Mouse (Mus musculus): ENCODE measurements around the gene Xab2. TPM values are rescaled to one million over a fixed set of nuclear protein-coding genes. Genes with fewer than 3 reads are reported as not detected.

Xab2 gene
- polyA plus RNA-seq, 1 experiment from 2014 or later: 15.9 TPM

- no peak for DNase-seq
- WGBS (ENCODE audit: insufficient replicate concordance): 66% methylated on average over 15 of the region's 15 CpGs
- Histone ChIP-seq H3K4me1 (ENCODE audit: insufficient read depth) (no peaks in the 10 kb centered on the region), H3K9ac (replicated peaks) (no peak overlapping the region), H3K27me3 (ENCODE audit: insufficient read depth, low read length) (no peaks in the 10 kb centered on the region), H3K27ac (ENCODE audit: low read depth) (no peak overlapping the region), H3K36me3 (replicated peaks; ENCODE audit: insufficient read depth, low read length) (no peaks in the 10 kb centered on the region), H3K4me3 (ENCODE audit: low read depth, low read length) (no peak overlapping the region), H3K4me2 (ENCODE audit: low read depth, low read length) (no peak overlapping the region), H3K9me3 (ENCODE audit: low read length) (no peaks in the 10 kb centered on the region)
- TF ChIP-seq CTCF (IDR thresholded peaks at IDR 0.05; ENCODE audit: low read depth) (no peak), EP300 (IDR thresholded peaks at IDR 0.05; ENCODE audit: low read depth) (no peak)
- no peak for ATAC-seq
Observed at GRCm38 (mm10) chr8:3576211-3576960, 44.7 kb downstream of the Xab2 start.

- ATAC-seq (no peak), DNase-seq (no peak)
- TF ChIP-seq EP300 (IDR thresholded peaks at IDR 0.05; ENCODE audit: low read depth) (no peak), CTCF (IDR thresholded peaks at IDR 0.05; ENCODE audit: low read depth) (no peak)
- WGBS (ENCODE audit: insufficient replicate concordance): 84% methylated on average over 3 of the region's 3 CpGs
- no peak overlapping the region for H3K4me2 ChIP-seq (ENCODE audit: low read depth, low read length)
- no peak overlapping the region for H3K27ac ChIP-seq (ENCODE audit: low read depth)
- no peak overlapping the region for H3K9ac ChIP-seq (replicated peaks)
- no peaks in the 10 kb centered on the region for H3K27me3 ChIP-seq (ENCODE audit: insufficient read depth, low read length)
- H3K36me3 ChIP-seq (replicated peaks; ENCODE audit: insufficient read depth, low read length): no peaks in the 10 kb centered on the region
- H3K9me3 ChIP-seq (ENCODE audit: low read length): no peaks in the 10 kb centered on the region
- H3K4me3 ChIP-seq (ENCODE audit: low read depth, low read length): no peak overlapping the region
- no peaks in the 10 kb centered on the region for H3K4me1 ChIP-seq (ENCODE audit: insufficient read depth)
Observed at GRCm38 (mm10) chr8:3574546-3574945, 46.6 kb downstream of the Xab2 start.

DNA sequence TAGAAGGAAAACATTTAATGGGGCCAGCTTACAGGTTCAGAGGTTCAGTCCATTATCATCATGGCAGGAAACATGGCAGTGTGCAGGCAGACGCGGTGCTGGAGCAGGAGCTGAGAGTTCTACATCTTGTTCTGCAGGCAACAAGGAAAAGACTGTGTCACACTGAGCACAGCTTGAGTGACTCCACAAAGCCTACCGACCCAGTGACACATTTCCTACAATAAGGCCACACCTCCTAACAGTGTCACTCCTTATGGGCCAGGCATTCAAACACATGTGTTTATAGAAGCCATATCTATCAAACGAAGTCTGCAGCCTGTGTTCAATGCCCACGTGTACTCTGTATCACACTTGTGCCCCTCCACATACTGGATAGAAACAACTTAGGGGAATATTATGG, 51.3 kb downstream of the Xab2 start:
- TF ChIP-seq CTCF (IDR thresholded peaks at IDR 0.05; ENCODE audit: low read depth) (no peak), EP300 (IDR thresholded peaks at IDR 0.05; ENCODE audit: low read depth) (no peak)
- DNase-seq: no peak
- no peak overlapping the region for H3K27ac ChIP-seq (ENCODE audit: low read depth)
- H3K36me3 ChIP-seq (replicated peaks; ENCODE audit: insufficient read depth, low read length): no peaks in the 10 kb centered on the region
- no peak overlapping the region for H3K4me3 ChIP-seq (ENCODE audit: low read depth, low read length)
- H3K4me2 ChIP-seq (ENCODE audit: low read depth, low read length): no peak overlapping the region
- 78% methylated on average over 5 of the region's 5 CpGs for WGBS (ENCODE audit: insufficient replicate concordance)
- H3K27me3 ChIP-seq (ENCODE audit: insufficient read depth, low read length): no peaks in the 10 kb centered on the region
- ATAC-seq: no peak
- no peak overlapping the region for H3K9ac ChIP-seq (replicated peaks)
- no peaks in the 10 kb centered on the region for H3K9me3 ChIP-seq (ENCODE audit: low read length)
- H3K4me1 ChIP-seq (ENCODE audit: insufficient read depth): no peaks in the 10 kb centered on the region

GRCm38 (mm10) chr8:3568378-3568777, 52.7 kb downstream of the Xab2 start:
- Histone ChIP-seq H3K36me3 (replicated peaks; ENCODE audit: insufficient read depth, low read length) (no peaks in the 10 kb centered on the region), H3K27ac (ENCODE audit: low read depth) (peak overlapping the region; percentile 55), H3K9ac (replicated peaks) (peak overlapping the region; percentile 30; the same call in 1 of the 2 replicates), H3K4me3 (ENCODE audit: low read depth, low read length) (peak overlapping the region; percentile 29), H3K9me3 (ENCODE audit: low read length) (no peaks in the 10 kb centered on the region), H3K27me3 (ENCODE audit: insufficient read depth, low read length) (no peaks in the 10 kb centered on the region), H3K4me1 (ENCODE audit: insufficient read depth) (no peaks in the 10 kb centered on the region), H3K4me2 (ENCODE audit: low read depth, low read length) (peak overlapping the region; percentile 47)
- DNase-seq: no peak
- 12% methylated on average over 7 of the region's 7 CpGs for WGBS (ENCODE audit: insufficient replicate concordance)
- ATAC-seq: no peak; the same call in 1 of the 2 replicates
- TF ChIP-seq EP300 (IDR thresholded peaks at IDR 0.05; ENCODE audit: low read depth) (no peak), CTCF (IDR thresholded peaks at IDR 0.05; ENCODE audit: low read depth) (no peak)

GRCm38 (mm10) chr8:3567641-3568371, 53.3 kb downstream of the Xab2 start, which contains the start of gene C330021F23Rik:
Gene C330021F23Rik, plus strand, starts transcription at chr8:3567990.
- peak; percentile 20 for DNase-seq
- no peaks in the 10 kb centered on the region for H3K27me3 ChIP-seq (ENCODE audit: insufficient read depth, low read length)
- TF ChIP-seq EP300 (IDR thresholded peaks at IDR 0.05; ENCODE audit: low read depth): no peak
- no peak for TF ChIP-seq CTCF (IDR thresholded peaks at IDR 0.05; ENCODE audit: low read depth)
- H3K4me2 ChIP-seq (ENCODE audit: low read depth, low read length): peak within 1 kb of the TSS; percentile 47
- no peaks in the 10 kb centered on the region for H3K4me1 ChIP-seq (ENCODE audit: insufficient read depth)
- no peaks in the 10 kb centered on the region for H3K36me3 ChIP-seq (replicated peaks; ENCODE audit: insufficient read depth, low read length)
- H3K27ac ChIP-seq (ENCODE audit: low read depth): peak within 1 kb of the TSS; percentile 55
- no peaks in the 10 kb centered on the region for H3K9me3 ChIP-seq (ENCODE audit: low read length)
- WGBS (ENCODE audit: insufficient replicate concordance): 16% methylated on average over 12 of the region's 12 CpGs
- H3K9ac ChIP-seq (replicated peaks): peak within 1 kb of the TSS; percentile 30
- peak; percentile 87 for ATAC-seq
- peak within 1 kb of the TSS; percentile 29 for H3K4me3 ChIP-seq (ENCODE audit: low read depth, low read length)

Other genes starting within 250 kb of the Xab2 start
- 1.8 and 1.9 TPM in 2 replicates for gene Arhgef18, start 228.3 kb downstream of the Xab2 start, polyA plus RNA-seq (2015; fragmentation: Nextera tagmentation; extraction: Ambion mirVana)
- gene Pex11g, start 153.6 kb downstream of the Xab2 start, polyA plus RNA-seq (2015; fragmentation: Nextera tagmentation; extraction: Ambion mirVana): 14.8 and 14.9 TPM in 2 replicates
- gene Tex45, start 150.5 kb downstream of the Xab2 start, polyA plus RNA-seq (2015; fragmentation: Nextera tagmentation; extraction: Ambion mirVana): not detected in 2 replicates
- 4.9 and 6.3 TPM in 2 replicates for gene Zfp358, start 128.2 kb downstream of the Xab2 start, polyA plus RNA-seq (2015; fragmentation: Nextera tagmentation; extraction: Ambion mirVana)
- 19.9 and 20.6 TPM in 2 replicates for gene Mcoln1, start 120.9 kb downstream of the Xab2 start, polyA plus RNA-seq (2015; fragmentation: Nextera tagmentation; extraction: Ambion mirVana)
- gene Pnpla6, start 105.9 kb downstream of the Xab2 start, polyA plus RNA-seq (2015; fragmentation: Nextera tagmentation; extraction: Ambion mirVana): 6.4 TPM in 2 replicates
- gene C330021F23Rik, start 53.3 kb downstream of the Xab2 start, polyA plus RNA-seq (2015; fragmentation: Nextera tagmentation; extraction: Ambion mirVana): 0.89 and 1.0 TPM in 2 replicates
- 2.4 and 2.6 TPM in 2 replicates for gene Camsap3, start 34.0 kb downstream of the Xab2 start, polyA plus RNA-seq (2015; fragmentation: Nextera tagmentation; extraction: Ambion mirVana)
- 88.9 and 91.2 TPM in 2 replicates for gene Pet100, start 232 bp upstream of the Xab2 start, polyA plus RNA-seq (2015; fragmentation: Nextera tagmentation; extraction: Ambion mirVana)
- gene Pcp2, start 4.2 kb upstream of the Xab2 start, polyA plus RNA-seq (2015; fragmentation: Nextera tagmentation; extraction: Ambion mirVana): 0.07 TPM in 1 of 2 replicates, not detected in the other
- gene Stxbp2, start 9.6 kb upstream of the Xab2 start, polyA plus RNA-seq (2015; fragmentation: Nextera tagmentation; extraction: Ambion mirVana): 40.5 and 46.9 TPM in 2 replicates
- not detected in 2 replicates for gene Retn, start 34.5 kb upstream of the Xab2 start, polyA plus RNA-seq (2015; fragmentation: Nextera tagmentation; extraction: Ambion mirVana)
- 11.9 and 12.8 TPM in 2 replicates for gene Mcemp1, start 44.4 kb upstream of the Xab2 start, polyA plus RNA-seq (2015; fragmentation: Nextera tagmentation; extraction: Ambion mirVana)
- 2.7 and 3.4 TPM in 2 replicates for gene Fcor, start 51.0 kb upstream of the Xab2 start, polyA plus RNA-seq (2015; fragmentation: Nextera tagmentation; extraction: Ambion mirVana)
- gene Trappc5, start 55.0 kb upstream of the Xab2 start, polyA plus RNA-seq (2015; fragmentation: Nextera tagmentation; extraction: Ambion mirVana): 16.6 and 16.9 TPM in 2 replicates
- 0.05 and 0.06 TPM in 2 replicates for gene Fcer2a, start 72.9 kb upstream of the Xab2 start, polyA plus RNA-seq (2015; fragmentation: Nextera tagmentation; extraction: Ambion mirVana)
- 29.3 and 30.2 TPM in 2 replicates for gene Clec4g, start 99.3 kb upstream of the Xab2 start, polyA plus RNA-seq (2015; fragmentation: Nextera tagmentation; extraction: Ambion mirVana)
- 0.14 and 0.19 TPM in 2 replicates for gene Cd209a, start 127.7 kb upstream of the Xab2 start, polyA plus RNA-seq (2015; fragmentation: Nextera tagmentation; extraction: Ambion mirVana)
- 0.09 TPM in 1 of 2 replicates, not detected in the other for gene Cd209e, start 233.0 kb upstream of the Xab2 start, polyA plus RNA-seq (2015; fragmentation: Nextera tagmentation; extraction: Ambion mirVana)

Measured in liver, postnatal 0 days (tissue).